Mouse (Mus musculus) T-cell, adult 66 days (primary cell): ENCODE data around the gene Olfr1084. TPM values are rescaled to one million over a fixed set of nuclear protein-coding genes. Genes with fewer than 3 reads are reported as not detected.

Experiments
- total RNA-seq, 2 experiments: library from RNA; stranded (reverse); gene quantifications; 3 replicates in 1 of 2; 4 replicates in 1 of 2; pipeline ENCODE4 v1.2.4; 2023

Olfr1084 gene
- not detected for total RNA-seq

GRCm38 (mm10) chr2:86639625-86640024 is at the start of gene Olfr1084:
TSS of gene Olfr1084 (minus strand) at chr2:86639725.

DNA sequence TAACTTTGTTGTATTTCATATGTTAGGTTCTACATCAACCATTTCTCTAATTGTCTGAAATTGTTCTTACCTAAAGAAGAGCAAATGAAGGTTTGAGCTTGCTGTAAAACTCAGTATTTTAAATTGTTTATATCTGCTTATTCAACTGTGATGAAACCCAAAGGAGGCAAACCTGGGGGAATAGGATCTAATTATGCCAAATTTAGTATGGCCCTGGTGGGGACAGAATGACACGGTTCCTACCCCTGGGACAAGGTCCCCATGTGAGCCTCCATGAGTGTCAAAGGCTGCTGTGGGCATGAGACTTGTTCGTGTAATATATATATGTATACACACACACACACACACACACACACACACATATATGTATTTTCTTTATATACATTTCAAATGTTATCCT is 40.5 kb upstream of the Olfr1084 start, which contains the start of gene Olfr1086:
TSS of gene Olfr1086 (minus strand) at position 101 of the 400 bp plus-strand sequence.

DNA sequence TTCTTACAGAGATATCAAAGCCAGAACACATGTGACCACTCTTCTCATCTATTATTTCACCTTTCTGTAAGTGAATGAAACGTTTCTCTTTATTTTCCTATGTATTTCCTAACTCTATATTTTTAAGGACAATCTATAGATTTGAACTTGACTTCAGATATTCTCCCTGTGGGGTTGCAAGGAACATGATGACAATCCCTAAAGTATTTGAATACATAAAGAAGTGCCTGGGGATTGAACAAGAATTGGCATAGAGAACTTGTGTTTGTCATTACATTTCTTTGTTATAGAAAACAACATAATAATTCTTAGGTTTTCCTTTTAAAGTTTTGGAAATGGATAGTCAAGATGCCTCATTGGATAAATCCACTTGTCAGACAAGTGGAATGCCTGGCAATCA is 22.4 kb upstream of the Olfr1084 start, which contains the start of gene Olfr1085:
TSS of gene Olfr1085 (minus strand) at position 101 of the 400 bp plus-strand sequence.

DNA sequence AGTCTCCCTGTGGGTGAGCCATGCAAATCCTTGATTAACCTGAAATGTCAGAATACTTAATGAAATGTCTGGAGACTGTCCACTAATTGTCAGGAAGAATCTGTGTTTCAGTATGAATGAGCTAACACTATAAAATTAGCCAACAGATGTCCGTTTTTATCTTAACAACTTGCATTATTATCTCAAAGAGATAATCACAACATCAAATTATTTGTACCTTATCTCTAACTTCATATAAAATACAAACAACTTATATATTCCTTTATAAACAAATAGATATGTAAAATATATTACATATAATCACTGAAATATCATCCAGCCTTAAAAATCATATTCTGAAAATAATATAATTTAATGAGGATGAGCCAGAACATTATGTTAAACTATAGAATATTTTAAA is 40.7 kb downstream of the Olfr1084 start, which contains the start of gene Olfr1082:
TSS of gene Olfr1082 (minus strand) at position 101 of the 400 bp plus-strand sequence.

Other genes with a start within 250 kb of the Olfr1084 start
- gene Olfr1061, start 225.7 kb downstream of the Olfr1084 start, total RNA-seq, result not detected
- gene Olfr1062, start 213.0 kb downstream of the Olfr1084 start, total RNA-seq, result not detected
- not detected for gene Olfr1065, start 189.1 kb downstream of the Olfr1084 start, total RNA-seq
- not detected for gene Olfr1066, start 183.5 kb downstream of the Olfr1084 start, total RNA-seq
- not detected for gene Olfr228, start 152.3 kb downstream of the Olfr1084 start, total RNA-seq
- not detected for gene Olfr1076, start 131.3 kb downstream of the Olfr1084 start, total RNA-seq
- gene Olfr1079, start 97.2 kb downstream of the Olfr1084 start, total RNA-seq, result not detected
- gene Olfr1080, start 81.5 kb downstream of the Olfr1084 start, total RNA-seq, result not detected
- gene Olfr1082, start 40.8 kb downstream of the Olfr1084 start, total RNA-seq, result not detected
- not detected for gene Olfr1085, start 22.3 kb upstream of the Olfr1084 start, total RNA-seq
- not detected for gene Olfr1086, start 40.4 kb upstream of the Olfr1084 start, total RNA-seq
- gene Olfr1087, start 58.7 kb upstream of the Olfr1084 start, total RNA-seq, result not detected
- gene Olfr1089, start 94.0 kb upstream of the Olfr1084 start, total RNA-seq, result not detected
- not detected for gene Olfr1090, start 119.3 kb upstream of the Olfr1084 start, total RNA-seq
- gene Olfr1093, start 142.8 kb upstream of the Olfr1084 start, total RNA-seq, result not detected
- not detected for gene Olfr141, start 170.3 kb upstream of the Olfr1084 start, total RNA-seq
- not detected for gene Olfr1094, start 184.9 kb upstream of the Olfr1084 start, total RNA-seq
- not detected for gene Olfr1095, start 212.0 kb upstream of the Olfr1084 start, total RNA-seq
- not detected for gene Gm13723, start 235.1 kb upstream of the Olfr1084 start, total RNA-seq